Mouse (Mus musculus): Measurements from ENCODE around the gene Abca16. TPM values are rescaled to one million over a fixed set of nuclear protein-coding genes. Genes with fewer than 3 reads are reported as not detected.

The Abca16 gene
- polyA plus RNA-seq, 1 experiment = not detected

DNA sequence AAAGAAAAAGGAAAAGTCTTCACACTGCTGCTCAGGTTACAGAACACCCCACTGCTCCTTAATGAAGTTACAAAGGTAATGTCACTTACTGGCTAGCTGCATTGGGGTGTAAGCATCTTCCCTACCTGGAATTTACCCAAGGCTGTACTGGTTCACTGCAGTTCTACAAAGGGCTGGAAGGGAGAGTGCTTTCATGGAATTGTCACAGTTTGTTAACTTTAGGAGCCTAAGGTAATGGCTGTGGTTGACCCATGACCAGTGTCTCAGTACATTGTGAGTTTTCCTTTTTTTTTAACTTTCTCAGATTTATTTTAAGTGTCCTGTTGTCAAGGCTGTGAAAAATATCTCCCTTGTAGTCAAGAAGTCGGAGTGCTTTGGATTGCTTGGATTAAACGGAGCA lies 125.4 kb downstream of the Abca16 start:
- DNase-seq = no peak
- H3K27ac ChIP-seq (ENCODE audit: control insufficient read depth, insufficient read depth, low read length) = no peak overlapping the region
- H3K4me1 ChIP-seq (replicated peaks; ENCODE audit: control insufficient read depth, insufficient read depth, low read length) = no peaks in the 10 kb centered on the region
- H3K36me3 ChIP-seq (ENCODE audit: control insufficient read depth, insufficient read depth, low read length) = no peaks in the 10 kb centered on the region
- no peaks in the 10 kb centered on the region for H3K27me3 ChIP-seq (ENCODE audit: control insufficient read depth, insufficient read depth, low read length)
- WGBS = 79% methylated on average over 2 of the region's 2 CpGs
- TF ChIP-seq CTCF (IDR thresholded peaks at IDR 0.05; ENCODE audit: borderline replicate concordance, control insufficient read depth, extremely low read depth, insufficient read depth, low read length, poor library complexity) (no peak), POLR2A (IDR thresholded peaks at IDR 0.05; ENCODE audit: control insufficient read depth, extremely low read depth, insufficient read depth, low read length, poor library complexity) (no peak)
- no peak overlapping the region for H3K4me3 ChIP-seq (ENCODE audit: control insufficient read depth, insufficient read depth, low read length)

DNA sequence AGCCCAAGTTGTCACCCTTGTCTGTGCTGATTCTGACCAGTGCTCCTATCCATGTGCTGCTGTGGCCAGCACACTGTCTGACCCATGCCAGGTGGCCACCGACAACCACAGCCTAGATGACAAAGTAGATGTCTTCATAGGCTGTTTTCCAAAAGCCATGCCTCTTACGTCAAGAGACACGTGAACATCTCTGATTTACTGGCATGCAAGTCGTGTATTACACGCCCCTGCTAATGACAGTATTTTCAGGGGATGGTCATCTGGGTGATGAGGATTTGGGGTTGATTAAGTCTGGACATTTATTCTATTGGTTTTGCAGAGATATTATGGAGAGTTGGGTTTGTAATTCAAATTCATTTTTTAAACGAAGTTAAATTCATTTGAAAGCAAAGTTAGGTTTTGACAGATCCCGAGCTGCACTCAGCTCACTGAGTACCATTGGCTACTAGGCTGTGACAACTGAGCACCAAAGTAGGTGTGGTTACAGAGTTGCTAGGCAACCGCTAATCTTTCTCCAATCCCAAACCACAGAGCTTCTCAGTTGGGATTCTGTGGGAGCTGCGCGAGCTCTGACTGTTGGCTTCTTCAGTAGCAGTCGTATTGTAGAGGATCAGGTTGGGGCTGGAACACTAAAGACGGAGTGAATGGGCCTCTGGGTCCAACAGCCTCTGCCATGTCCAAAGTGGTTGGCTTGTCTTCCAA lies 143.2 kb downstream of the Abca16 start:
- 58% methylated on average over 12 of the region's 12 CpGs for WGBS
- Histone ChIP-seq H3K4me1 (replicated peaks; ENCODE audit: control insufficient read depth, insufficient read depth, low read length) (no peaks in the 10 kb centered on the region), H3K27me3 (ENCODE audit: control insufficient read depth, insufficient read depth, low read length) (no peaks in the 10 kb centered on the region), H3K27ac (ENCODE audit: control insufficient read depth, insufficient read depth, low read length) (no peak overlapping the region), H3K4me3 (ENCODE audit: control insufficient read depth, insufficient read depth, low read length) (no peak overlapping the region), H3K36me3 (ENCODE audit: control insufficient read depth, insufficient read depth, low read length) (no peaks in the 10 kb centered on the region)
- DNase-seq = no peak
- no peak for TF ChIP-seq POLR2A (IDR thresholded peaks at IDR 0.05; ENCODE audit: control insufficient read depth, extremely low read depth, insufficient read depth, low read length, poor library complexity)
- TF ChIP-seq CTCF (IDR thresholded peaks at IDR 0.05; ENCODE audit: borderline replicate concordance, control insufficient read depth, extremely low read depth, insufficient read depth, low read length, poor library complexity) = no peak

DNA sequence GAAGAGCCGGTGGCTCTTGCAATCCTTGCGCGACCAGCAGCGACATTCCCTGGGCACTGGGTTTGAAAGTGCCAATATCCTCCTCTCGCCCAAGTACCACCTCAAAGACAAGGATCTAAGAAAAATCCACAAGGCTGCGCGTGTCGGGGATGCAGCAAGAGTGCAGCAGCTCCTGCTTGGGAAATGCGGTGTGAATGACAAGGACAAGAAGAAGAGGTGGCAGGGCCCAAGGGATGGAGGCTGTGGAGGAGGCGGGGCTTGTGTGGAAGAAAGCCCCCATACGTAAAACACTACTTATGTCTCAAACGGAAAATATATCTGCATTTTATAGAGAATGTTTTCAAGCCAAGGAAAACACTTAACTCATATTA lies 143.7 kb downstream of the Abca16 start:
- WGBS = 65% methylated on average over 12 of the region's 12 CpGs
- TF ChIP-seq POLR2A (IDR thresholded peaks at IDR 0.05; ENCODE audit: control insufficient read depth, extremely low read depth, insufficient read depth, low read length, poor library complexity) (no peak), CTCF (IDR thresholded peaks at IDR 0.05; ENCODE audit: borderline replicate concordance, control insufficient read depth, extremely low read depth, insufficient read depth, low read length, poor library complexity) (no peak)

DNA sequence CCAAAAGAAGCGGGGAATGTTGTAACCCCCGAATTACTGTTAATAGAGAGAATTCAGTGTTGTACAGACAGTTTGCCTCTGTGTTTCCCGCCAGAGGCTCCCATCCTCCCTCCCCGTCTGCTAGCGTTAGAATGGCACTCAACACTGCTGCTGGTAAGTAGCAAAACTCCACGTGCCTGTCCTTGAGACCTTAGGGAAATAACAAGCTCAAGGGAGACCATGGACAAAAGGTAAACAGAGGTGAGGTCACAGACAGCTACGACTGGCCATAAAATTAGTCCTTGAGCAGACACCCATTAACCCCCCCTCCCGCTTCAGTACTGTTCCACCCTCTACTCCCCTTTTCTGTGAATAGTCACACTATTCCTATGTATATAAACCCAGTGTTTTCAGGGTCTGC lies 157.9 kb downstream of the Abca16 start:
- WGBS = 76% methylated on average over 8 of the region's 8 CpGs
- Histone ChIP-seq H3K4me1 (replicated peaks; ENCODE audit: control insufficient read depth, insufficient read depth, low read length) (no peaks in the 10 kb centered on the region), H3K27ac (ENCODE audit: control insufficient read depth, insufficient read depth, low read length) (no peak overlapping the region), H3K27me3 (ENCODE audit: control insufficient read depth, insufficient read depth, low read length) (no peaks in the 10 kb centered on the region), H3K4me3 (ENCODE audit: control insufficient read depth, insufficient read depth, low read length) (no peak overlapping the region), H3K36me3 (ENCODE audit: control insufficient read depth, insufficient read depth, low read length) (no peaks in the 10 kb centered on the region)
- TF ChIP-seq POLR2A (IDR thresholded peaks at IDR 0.05; ENCODE audit: control insufficient read depth, extremely low read depth, insufficient read depth, low read length, poor library complexity) = no peak
- no peak for TF ChIP-seq CTCF (IDR thresholded peaks at IDR 0.05; ENCODE audit: borderline replicate concordance, control insufficient read depth, extremely low read depth, insufficient read depth, low read length, poor library complexity)
- no peak for DNase-seq

More for the DNA sequence above, 143.7 kb downstream of the Abca16 start:
- no peaks in the 10 kb centered on the region for H3K4me1 ChIP-seq (replicated peaks; ENCODE audit: control insufficient read depth, insufficient read depth, low read length)
- no peak for DNase-seq
- H3K4me3 ChIP-seq (ENCODE audit: control insufficient read depth, insufficient read depth, low read length) = no peak overlapping the region
- H3K27ac ChIP-seq (ENCODE audit: control insufficient read depth, insufficient read depth, low read length) = no peak overlapping the region
- no peaks in the 10 kb centered on the region for H3K36me3 ChIP-seq (ENCODE audit: control insufficient read depth, insufficient read depth, low read length)
- no peaks in the 10 kb centered on the region for H3K27me3 ChIP-seq (ENCODE audit: control insufficient read depth, insufficient read depth, low read length)

DNA sequence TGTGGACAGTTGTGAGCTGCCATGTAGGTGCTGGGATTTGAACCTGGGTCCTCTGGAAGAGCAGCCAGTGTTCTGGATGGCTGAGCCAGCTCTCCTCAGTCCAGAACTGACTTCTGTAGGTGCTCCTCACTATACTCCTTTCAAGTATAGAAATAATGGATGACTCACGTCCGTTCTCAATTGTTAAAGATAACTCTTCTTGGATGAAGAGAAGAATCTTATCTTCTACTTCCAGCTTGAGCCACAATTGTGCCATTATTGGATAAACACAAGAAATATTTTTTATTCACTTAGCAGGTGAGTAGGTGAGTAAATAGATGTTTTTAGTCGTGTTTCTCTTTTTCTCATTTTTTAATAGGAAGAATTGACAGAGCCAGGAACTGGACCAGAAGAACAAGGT lies 167.1 kb downstream of the Abca16 start:
- no peaks in the 10 kb centered on the region for H3K36me3 ChIP-seq (ENCODE audit: control insufficient read depth, insufficient read depth, low read length)
- WGBS = 75% methylated on average over 3 of the region's 3 CpGs
- no peaks in the 10 kb centered on the region for H3K4me1 ChIP-seq (replicated peaks; ENCODE audit: control insufficient read depth, insufficient read depth, low read length)
- H3K27me3 ChIP-seq (ENCODE audit: control insufficient read depth, insufficient read depth, low read length) = no peaks in the 10 kb centered on the region
- DNase-seq = no peak
- TF ChIP-seq CTCF (IDR thresholded peaks at IDR 0.05; ENCODE audit: borderline replicate concordance, control insufficient read depth, extremely low read depth, insufficient read depth, low read length, poor library complexity) = no peak
- no peak for TF ChIP-seq POLR2A (IDR thresholded peaks at IDR 0.05; ENCODE audit: control insufficient read depth, extremely low read depth, insufficient read depth, low read length, poor library complexity)
- H3K4me3 ChIP-seq (ENCODE audit: control insufficient read depth, insufficient read depth, low read length) = no peak overlapping the region
- no peak overlapping the region for H3K27ac ChIP-seq (ENCODE audit: control insufficient read depth, insufficient read depth, low read length)

Other genes with a start within 250 kb of the Abca16 start
- 0.22 and 0.33 TPM in 2 replicates for gene Anks4b, start 235.8 kb upstream of the Abca16 start, polyA plus RNA-seq (2012; rRNA removed)
- 0.88 and 1.2 TPM in 2 replicates for gene Crym, start 207.5 kb upstream of the Abca16 start, polyA plus RNA-seq (2012; rRNA removed)
- gene Abca14, start 205.7 kb upstream of the Abca16 start, polyA plus RNA-seq (2012; rRNA removed) = not detected in 2 replicates
- gene Abca15, start 81.0 kb upstream of the Abca16 start, polyA plus RNA-seq (2012; rRNA removed) = not detected in 2 replicates
- 70.4 and 89.4 TPM in 2 replicates for gene Uqcrc2, start 225.5 kb downstream of the Abca16 start, polyA plus RNA-seq (2012; rRNA removed)

Data from thymus, adult 2 months (tissue).